Mouse (Mus musculus): ENCODE measurements at regions not wholly inside any gene's neighbourhood (a gene's known extent, or its start where the extent isn't known, plus 50 kb on each side); places are given as distances from the start of the nearest gene placed in this dataset.

- DNase-seq (ENCODE audit: low spot score in 2 of 2) = no peak
Measured at GRCm38 (mm10) chr19:53444646-53445045, 54.3 kb upstream of the Smndc1 start.

DNA sequence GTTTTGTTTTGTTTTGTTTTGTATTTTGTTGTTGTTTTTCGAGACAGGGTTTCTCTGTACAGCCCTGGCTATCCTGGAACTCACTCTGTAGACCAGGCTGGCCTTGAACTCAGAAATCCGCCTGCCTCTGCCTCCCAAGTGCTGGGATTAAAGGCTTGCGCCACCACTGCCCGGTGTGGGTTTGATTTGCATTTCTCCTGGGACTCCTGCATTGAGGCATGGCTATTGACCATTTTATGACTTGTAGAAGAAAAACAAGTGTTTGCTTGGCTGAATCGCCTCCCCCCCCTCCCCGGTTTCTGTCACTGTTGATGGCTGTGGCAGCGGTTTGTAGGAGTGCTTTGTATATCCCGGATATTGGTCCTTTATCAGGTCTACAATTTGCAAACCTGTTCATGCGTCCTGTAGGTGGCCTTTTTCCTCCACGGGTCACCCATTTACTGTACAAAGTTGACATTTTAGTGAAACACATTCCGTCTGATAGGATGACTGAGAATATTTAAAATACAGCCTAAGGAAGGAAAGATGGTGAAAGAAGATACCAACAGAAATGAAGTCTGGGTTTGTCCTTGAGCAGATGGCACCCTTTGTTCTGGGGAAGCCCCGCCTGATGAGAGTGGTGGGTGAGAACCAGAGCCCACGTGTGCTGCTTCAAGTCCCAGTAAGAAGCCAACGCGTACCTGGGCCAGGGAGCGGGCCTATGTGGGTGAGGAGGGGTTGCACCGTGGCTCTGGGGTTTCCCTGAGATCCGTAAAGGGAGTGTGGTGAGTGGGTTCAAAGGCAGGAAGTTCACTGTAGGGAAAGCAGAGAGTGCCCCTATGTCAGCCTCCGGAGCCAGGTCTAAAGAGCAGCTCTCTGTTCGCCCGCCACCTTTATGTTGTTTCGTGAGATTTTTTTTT, 52.6 kb upstream of the Smndc1 start:
- no peak for DNase-seq (ENCODE audit: low spot score in 2 of 2)

DNA sequence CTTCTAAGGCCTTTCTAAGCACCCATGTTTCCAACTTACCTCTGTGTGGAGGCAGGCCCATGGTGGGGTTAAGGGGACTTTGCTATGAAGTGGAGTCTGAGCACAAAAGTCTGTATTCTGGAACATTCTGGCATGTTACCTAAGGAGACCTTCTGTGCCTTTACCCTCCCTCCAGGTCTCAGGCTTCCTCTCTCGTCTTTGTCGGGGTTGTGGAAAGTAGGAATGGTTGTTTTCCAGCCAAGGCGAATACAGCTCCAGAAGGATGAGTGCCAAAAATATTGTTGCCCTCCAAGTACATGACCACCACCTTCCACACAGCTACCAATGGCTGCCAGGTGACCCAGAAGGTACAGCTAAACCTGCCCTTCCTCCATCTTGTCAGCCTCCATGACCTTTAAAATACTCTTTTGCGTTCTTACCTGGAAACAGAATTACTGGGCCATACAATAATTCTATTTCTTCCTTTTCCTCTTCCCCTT, 51.8 kb upstream of the Smndc1 start:
- no peak for DNase-seq (ENCODE audit: low spot score in 2 of 2)

GRCm38 (mm10) chr19:53441449-53442131, 51.2 kb upstream of the Smndc1 start:
- DNase-seq (ENCODE audit: low spot score in 2 of 2) = no peak

DNA sequence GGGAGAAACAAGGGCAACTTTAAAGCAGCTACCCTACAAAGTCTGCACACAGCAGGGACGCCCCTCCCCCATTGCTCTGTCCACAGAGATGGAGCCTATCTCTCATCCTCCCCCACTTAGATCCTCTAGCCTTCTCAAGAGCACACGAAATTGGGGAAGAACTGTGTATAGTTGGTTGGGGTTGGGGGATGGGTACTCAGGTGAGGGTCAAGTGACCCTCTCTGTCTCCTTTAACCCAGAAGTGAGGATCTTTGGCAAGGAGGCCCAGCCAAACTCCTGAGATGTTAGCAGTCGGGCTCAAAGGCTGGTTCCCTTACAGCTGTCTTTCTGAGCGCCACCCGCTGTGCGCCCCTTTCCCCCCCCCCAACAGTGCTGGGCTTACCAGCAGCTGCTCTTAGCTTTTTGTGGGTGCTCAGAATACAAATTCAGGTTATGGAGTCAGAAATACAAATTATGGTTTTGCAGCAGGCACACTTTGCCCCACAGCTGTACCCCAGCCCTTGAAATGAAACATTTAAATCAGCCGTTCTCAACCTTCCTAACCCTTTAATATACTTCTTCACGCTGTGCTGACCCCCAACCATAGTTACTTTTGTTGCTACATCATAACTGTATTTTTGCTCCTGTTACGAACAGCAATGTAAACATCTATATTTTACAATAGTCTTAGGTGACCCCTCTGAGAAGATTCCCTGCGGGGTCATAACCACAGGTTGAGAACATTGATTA, 50.1 kb upstream of the Smndc1 start:
- DNase-seq (ENCODE audit: low spot score in 2 of 2) = no peak
